Mouse (Mus musculus) E14TG2a.4 (cell line): ENCODE results near the gene Shank2.

ENCODE experiments used
- H3K27me3 ChIP-seq: 2 replicates; pipeline ENCODE4 v1.6.1; 2014; ENCODE audit warnings: low read length, control low read depth; ENCODE audit not compliant: insufficient read depth
- H3K36me3 ChIP-seq: 2 replicates; pipeline ENCODE4 v1.6.1; 2014; ENCODE audit warnings: low read length, control low read depth; ENCODE audit not compliant: insufficient read depth
- H3K4me1 ChIP-seq: replicated peaks from 2 replicates; pipeline ENCODE4 v1.6.1; 2014; ENCODE audit warnings: low read depth, low read length, control low read depth
- H3K4me3 ChIP-seq: replicated peaks from 2 replicates; pipeline ENCODE4 v1.5.1; 2014; ENCODE audit warnings: mild to moderate bottlenecking, low read length
- H3K9me3 ChIP-seq: 2 replicates; pipeline ENCODE4 v1.6.1; 2014; ENCODE audit warnings: low read length, control low read depth
- CTCF ChIP-seq: conservative IDR thresholded peaks from 2 replicates; pipeline ENCODE4 v1.5.1; 2014; ENCODE audit warnings: low read length
- NANOG ChIP-seq: IDR thresholded peaks from 2 replicates; pipeline ENCODE4 v1.6.1; 2014; ENCODE audit warnings: borderline replicate concordance, low read length, mixed read lengths
- POU5F1 ChIP-seq: IDR thresholded peaks from 2 replicates; pipeline ENCODE4 v1.6.1; 2014; ENCODE audit warnings: low read length, borderline replicate concordance

The Shank2 gene

DNA sequence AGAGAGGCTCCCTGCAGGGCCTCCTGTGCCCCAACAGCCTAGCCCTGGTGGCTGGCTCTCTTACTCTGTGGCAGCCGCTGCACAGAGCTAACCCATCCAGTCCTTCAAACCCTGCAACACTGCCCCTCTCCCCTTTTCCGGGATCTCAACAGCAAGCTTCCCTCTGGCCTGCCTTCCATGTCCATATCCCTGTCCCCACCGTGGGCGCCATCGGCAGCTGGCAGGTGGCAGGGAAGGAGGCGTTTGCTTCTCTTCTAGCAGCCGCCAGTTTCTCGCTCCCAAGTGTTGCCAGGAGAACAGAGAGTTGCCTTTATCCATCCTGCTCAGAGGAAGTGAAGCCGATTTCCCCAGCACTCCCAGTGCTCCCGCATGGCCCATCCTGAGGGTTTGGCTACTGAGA is 323.9 kb downstream of the Shank2 start:
- Histone ChIP-seq H3K4me1 (no peaks in the 10 kb centered on the region), H3K4me3 (no peak overlapping the region), H3K9me3 (peaks cover 9% of the 10 kb centered on the region), H3K36me3 (no peaks in the 10 kb centered on the region), H3K27me3 (peaks cover 6% of the 10 kb centered on the region; the same call in 1 of the 2 replicates)
- TF ChIP-seq NANOG = no peak
- no peak for TF ChIP-seq POU5F1
- TF ChIP-seq CTCF = no peak

DNA sequence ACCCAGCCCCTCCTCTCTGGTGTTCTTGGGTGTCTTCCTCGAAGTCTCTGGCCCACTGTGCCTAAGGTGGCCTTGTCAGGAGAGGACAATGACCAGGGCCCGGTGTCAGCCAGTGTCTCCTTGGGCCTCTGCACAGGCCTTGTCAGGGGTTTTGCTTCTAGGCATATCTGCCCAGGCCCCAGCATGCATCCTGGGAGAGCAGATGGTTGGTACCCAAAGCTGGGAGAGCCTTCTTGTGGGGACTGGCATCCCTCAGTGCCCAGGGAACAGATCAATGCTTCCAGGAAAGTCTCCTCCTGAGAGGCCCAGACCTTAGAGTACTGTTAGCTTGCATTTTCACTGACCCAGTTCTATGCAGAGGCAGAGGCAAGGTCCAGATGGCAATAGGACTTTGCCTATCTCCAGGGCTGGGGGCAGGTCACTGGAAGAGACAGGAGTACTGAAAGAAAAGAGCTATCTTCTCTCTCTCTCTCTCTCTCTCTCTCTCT is 327.7 kb downstream of the Shank2 start:
- no peaks in the 10 kb centered on the region for H3K4me1 ChIP-seq
- H3K9me3 ChIP-seq = peaks cover 12% of the 10 kb centered on the region
- peaks cover 9% of the 10 kb centered on the region; the same call in 1 of the 2 replicates for H3K27me3 ChIP-seq
- no peak overlapping the region for H3K4me3 ChIP-seq
- TF ChIP-seq POU5F1 (no peak), NANOG (no peak), CTCF (no peak)
- no peaks in the 10 kb centered on the region for H3K36me3 ChIP-seq

DNA sequence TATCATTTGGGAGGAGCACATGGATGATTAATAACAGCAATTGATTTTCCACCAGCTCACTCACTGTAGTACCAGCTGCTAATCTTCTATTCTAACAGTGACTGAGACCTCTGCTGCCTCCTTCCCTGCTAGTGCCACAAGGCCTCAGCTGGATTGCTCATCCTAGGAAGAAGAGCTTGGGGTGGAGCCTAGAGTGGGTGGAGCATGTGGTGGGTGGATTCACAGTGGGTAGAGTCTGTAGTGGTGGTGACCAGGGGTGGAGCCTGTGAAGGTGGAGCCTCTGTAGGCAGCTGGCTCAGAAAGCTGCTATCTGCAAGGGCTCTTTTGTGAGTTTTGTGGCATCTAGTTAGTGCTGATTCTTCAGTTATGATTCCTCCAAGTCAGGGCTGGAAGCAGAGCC is 334.9 kb downstream of the Shank2 start:
- Histone ChIP-seq H3K36me3 (no peaks in the 10 kb centered on the region), H3K27me3 (peaks cover 6% of the 10 kb centered on the region; the same call in 1 of the 2 replicates), H3K4me1 (no peaks in the 10 kb centered on the region), H3K9me3 (peaks cover 15% of the 10 kb centered on the region), H3K4me3 (no peak overlapping the region)
- TF ChIP-seq NANOG (no peak), POU5F1 (no peak), CTCF (no peak)

DNA sequence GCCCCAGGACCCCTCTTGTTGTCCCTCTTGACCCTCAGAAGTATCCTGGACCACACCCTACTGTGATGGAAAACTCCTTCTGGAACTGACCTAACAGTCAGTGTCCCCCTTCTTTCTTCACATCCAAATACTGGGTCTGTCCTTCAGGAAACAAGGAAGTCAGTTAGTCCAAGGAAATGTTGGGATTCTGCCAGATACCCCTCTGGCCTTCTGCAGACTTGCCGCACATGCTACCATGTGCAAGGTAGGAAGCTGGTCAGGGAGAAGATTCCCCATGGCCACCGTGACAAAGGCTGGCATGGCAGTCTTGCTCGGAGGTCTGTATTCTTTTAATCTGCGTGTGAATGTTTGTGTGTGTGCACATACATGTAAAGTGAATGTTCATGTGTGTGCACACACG is 337.0 kb downstream of the Shank2 start:
- Histone ChIP-seq H3K4me3 (no peak overlapping the region), H3K36me3 (no peaks in the 10 kb centered on the region), H3K27me3 (peaks cover 3% of the 10 kb centered on the region; the same call in 1 of the 2 replicates), H3K9me3 (peaks cover 15% of the 10 kb centered on the region), H3K4me1 (no peaks in the 10 kb centered on the region)
- TF ChIP-seq CTCF = no peak
- no peak for TF ChIP-seq NANOG
- no peak for TF ChIP-seq POU5F1

DNA sequence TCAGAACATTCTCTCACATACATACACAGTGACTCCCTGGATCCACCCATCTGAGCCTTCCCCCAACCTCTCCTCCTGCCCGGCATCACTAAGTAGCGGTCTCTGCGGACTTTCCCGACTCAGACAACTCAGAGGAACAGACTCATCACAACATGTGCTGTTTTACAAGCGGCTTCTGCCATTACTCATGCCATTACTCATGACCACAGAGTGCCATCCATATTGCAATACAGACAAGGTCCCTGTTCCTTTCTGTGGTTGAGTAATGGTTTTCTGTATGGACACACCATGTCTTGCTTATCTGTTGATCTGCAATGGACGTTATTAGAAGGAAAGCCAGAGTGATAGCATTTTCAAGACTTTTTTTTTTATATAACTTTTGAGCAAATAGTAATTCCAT is 338.6 kb downstream of the Shank2 start:
- no peaks in the 10 kb centered on the region for H3K36me3 ChIP-seq
- H3K9me3 ChIP-seq = peaks cover 3% of the 10 kb centered on the region
- no peaks in the 10 kb centered on the region for H3K4me1 ChIP-seq
- H3K4me3 ChIP-seq = no peak overlapping the region
- TF ChIP-seq POU5F1 (no peak), CTCF (no peak), NANOG (no peak)
- peaks cover 3% of the 10 kb centered on the region; the same call in 1 of the 2 replicates for H3K27me3 ChIP-seq

DNA sequence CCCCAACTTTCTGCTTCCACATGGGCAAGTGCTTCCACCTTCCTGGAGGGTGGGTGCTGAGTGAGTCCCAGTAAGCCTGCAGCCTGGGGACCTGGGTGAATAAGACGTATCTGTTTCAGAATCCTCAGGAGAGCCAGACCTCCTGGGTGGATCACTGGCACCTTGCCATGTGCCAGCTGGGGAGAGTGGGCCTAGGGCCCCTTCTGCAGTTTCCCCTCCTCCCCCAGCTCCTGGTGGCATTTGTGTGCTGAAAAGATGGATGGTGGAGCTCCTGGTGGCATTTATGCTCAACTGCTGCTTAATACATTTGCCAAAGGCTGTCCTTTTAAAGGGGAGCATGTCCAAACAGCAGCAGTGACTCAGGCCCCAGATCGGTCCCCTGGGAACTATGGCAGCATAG is 364.4 kb downstream of the Shank2 start:
- Histone ChIP-seq H3K9me3 (no peaks in the 10 kb centered on the region), H3K36me3 (no peaks in the 10 kb centered on the region), H3K4me1 (no peaks in the 10 kb centered on the region), H3K27me3 (no peaks in the 10 kb centered on the region), H3K4me3 (no peak overlapping the region)
- TF ChIP-seq CTCF (no peak), NANOG (no peak), POU5F1 (no peak)

DNA sequence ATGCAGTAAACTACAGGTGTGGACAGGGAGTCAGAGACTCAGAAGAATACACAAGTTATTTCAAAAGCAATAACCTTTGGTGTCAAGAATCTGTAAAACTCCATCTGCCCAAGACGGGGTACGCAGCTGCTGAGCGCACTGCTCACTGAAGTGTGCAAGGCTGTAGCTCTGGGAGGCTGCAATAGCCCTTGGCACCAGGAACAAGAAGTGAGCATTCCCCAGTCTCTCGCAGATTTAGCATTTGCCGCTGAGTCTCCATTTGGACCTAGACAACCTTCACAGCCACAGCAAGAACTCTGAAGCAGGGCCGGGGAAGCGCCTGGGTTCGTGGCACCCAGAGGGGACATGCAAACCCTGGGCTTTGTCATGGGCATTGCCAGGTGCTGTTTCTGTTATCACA is 371.3 kb downstream of the Shank2 start:
- H3K9me3 ChIP-seq = peaks cover 4% of the 10 kb centered on the region; the same call in 1 of the 2 replicates
- no peaks in the 10 kb centered on the region for H3K4me1 ChIP-seq
- no peaks in the 10 kb centered on the region for H3K36me3 ChIP-seq
- no peak for TF ChIP-seq NANOG
- TF ChIP-seq CTCF = no peak
- no peak for TF ChIP-seq POU5F1
- H3K4me3 ChIP-seq = no peak overlapping the region
- H3K27me3 ChIP-seq = peaks cover 3% of the 10 kb centered on the region; the same call in 1 of the 2 replicates

DNA sequence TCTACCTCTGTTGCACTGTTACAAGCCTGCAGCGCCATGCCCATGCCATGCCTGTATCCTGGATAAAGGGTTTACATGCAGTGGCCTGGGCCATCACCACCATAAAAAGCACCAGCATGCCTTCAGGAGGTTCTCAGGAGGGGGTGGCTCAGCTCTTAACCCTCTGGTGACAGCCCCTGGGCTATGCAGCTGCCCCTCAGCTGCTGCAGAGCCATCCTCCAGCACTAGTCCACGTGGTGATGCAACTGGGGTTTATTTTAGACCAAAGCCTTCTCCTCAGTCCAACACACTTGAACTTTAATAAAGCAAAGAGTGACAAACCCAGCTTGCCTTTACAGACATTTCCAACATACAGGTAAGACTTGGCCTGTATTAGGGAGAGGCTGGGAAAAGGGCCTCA is 373.8 kb downstream of the Shank2 start:
- Histone ChIP-seq H3K27me3 (peaks cover 3% of the 10 kb centered on the region; the same call in 1 of the 2 replicates), H3K9me3 (peaks cover 4% of the 10 kb centered on the region; the same call in 1 of the 2 replicates), H3K4me3 (no peak overlapping the region), H3K36me3 (no peaks in the 10 kb centered on the region), H3K4me1 (no peaks in the 10 kb centered on the region)
- TF ChIP-seq POU5F1 = no peak
- no peak for TF ChIP-seq CTCF
- no peak for TF ChIP-seq NANOG

DNA sequence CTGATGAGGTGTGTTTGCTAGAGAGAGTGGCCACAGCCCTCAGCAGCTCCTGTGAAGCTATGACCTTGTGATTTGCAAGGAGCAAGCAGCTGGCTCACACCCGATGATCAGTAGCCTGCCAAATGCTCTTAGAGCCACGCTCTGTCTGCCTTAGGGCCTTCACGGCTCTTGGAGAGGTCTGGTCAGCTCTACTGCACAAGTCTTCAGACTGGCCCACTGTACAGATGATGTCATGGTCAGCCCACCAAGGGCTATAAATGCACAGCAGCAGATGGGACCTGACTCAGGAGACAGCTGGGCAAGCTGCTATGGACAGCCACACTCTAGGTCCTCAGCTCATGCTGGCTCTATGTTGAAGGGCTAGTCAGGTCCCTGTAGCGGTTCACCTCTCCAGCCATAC is 376.5 kb downstream of the Shank2 start:
- Histone ChIP-seq H3K4me1 (no peaks in the 10 kb centered on the region), H3K4me3 (no peak overlapping the region), H3K9me3 (no peaks in the 10 kb centered on the region), H3K36me3 (no peaks in the 10 kb centered on the region), H3K27me3 (peaks cover 3% of the 10 kb centered on the region; the same call in 1 of the 2 replicates)
- TF ChIP-seq NANOG = no peak
